Mouse (Mus musculus): ENCODE data around the gene Emg1. TPM values are rescaled to one million over a fixed set of nuclear protein-coding genes. Genes with fewer than 3 reads are reported as not detected.

Gene Emg1
- 10 to 100 TPM; 71.1 to 73.2 TPM for total RNA-seq (2023)

DNA sequence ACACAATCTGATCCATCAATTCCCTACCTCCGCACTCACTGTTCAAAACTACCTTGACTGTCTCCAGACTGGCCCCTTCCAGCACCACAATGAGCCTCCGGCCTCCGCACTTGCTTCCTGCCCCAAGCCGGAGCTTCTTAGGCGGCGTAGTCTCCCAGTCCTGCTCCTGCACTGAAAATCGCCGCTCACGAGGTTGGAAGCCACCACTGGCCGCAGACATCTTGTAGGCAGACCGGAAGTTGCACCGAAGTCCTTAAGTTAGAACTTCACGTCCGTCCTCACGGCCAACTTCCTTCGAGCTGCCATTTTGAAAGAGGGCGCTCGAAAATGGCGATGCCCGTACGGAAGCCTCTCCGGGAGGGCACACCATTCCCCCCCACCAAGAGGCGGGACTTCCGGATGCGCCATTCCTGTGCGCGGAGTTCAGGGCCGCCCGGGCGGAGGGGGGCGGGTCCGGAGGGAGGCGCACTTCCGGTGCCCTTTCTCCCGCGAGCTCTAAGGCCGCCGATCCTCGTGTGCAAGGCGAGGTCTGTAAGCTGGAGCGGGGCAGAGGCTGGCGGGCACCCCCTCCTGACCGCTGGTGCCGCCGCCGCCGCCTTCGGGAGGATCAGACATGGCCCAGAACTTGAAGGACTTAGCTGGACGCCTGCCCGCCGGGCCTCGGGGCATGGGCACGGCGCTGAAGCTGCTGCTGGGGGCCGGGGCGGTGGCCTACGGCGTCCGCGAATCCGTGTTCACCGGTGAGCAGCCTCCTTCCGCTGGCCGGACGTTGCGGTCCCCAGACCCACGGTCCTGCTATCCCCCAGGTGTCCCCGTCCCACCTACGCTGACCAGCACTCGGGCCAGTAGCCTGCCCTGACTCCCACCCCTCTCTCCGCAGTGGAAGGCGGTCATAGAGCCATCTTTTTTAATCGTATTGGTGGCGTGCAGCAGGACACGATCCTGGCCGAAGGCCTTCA is at the start of gene Emg1, which contains the start of gene Phb2:
TSS of gene Emg1 (minus strand) at position 355 of the 959 bp plus-strand sequence.
TSS of gene Phb2 (plus strand) at position 513 of the 959 bp plus-strand sequence.

DNA sequence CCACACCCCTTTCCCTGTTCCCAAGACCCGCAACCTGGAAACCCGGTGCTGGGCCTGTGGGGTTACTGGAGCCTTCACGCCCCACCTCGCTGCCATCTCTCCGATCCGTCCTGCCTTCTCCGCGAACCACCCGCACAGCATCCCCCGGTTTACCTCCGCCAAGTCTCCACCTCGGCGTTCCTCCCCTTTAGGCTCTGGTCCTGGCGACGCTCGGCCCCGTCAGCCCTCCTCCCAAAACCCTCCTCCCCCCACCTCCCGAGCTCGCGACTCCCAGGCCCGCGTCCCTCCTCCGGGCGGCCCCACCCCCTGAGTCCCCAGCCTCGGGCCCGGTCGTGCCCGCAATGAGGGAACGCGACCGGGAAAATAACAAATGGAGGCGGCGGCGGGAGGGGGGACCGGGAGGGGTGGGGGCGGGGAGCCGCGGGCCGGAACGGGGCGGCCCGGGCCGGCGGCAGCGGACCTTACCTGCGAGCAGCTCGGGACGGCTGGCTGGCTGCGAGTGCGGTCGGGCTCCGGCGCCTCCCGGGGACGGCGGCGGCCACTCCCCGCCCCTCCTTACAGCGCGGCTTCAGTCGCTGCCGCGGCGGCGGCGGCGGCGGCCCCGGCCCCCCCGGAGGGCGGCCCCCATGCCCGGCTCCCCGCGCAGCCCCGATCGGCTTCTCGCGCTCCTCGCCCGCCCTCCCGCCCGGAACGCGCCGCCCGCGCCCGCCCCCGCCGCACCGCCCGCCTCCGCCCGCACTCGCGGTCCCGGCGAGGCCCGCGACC is 44.0 kb upstream of the Emg1 start, which contains the start of the genes Gm45234 and Atn1:
TSS of gene Gm45234 (minus strand) at position 191 of the 765 bp plus-strand sequence.
TSS of gene Atn1 (minus strand) at position 694 of the 765 bp plus-strand sequence.

DNA sequence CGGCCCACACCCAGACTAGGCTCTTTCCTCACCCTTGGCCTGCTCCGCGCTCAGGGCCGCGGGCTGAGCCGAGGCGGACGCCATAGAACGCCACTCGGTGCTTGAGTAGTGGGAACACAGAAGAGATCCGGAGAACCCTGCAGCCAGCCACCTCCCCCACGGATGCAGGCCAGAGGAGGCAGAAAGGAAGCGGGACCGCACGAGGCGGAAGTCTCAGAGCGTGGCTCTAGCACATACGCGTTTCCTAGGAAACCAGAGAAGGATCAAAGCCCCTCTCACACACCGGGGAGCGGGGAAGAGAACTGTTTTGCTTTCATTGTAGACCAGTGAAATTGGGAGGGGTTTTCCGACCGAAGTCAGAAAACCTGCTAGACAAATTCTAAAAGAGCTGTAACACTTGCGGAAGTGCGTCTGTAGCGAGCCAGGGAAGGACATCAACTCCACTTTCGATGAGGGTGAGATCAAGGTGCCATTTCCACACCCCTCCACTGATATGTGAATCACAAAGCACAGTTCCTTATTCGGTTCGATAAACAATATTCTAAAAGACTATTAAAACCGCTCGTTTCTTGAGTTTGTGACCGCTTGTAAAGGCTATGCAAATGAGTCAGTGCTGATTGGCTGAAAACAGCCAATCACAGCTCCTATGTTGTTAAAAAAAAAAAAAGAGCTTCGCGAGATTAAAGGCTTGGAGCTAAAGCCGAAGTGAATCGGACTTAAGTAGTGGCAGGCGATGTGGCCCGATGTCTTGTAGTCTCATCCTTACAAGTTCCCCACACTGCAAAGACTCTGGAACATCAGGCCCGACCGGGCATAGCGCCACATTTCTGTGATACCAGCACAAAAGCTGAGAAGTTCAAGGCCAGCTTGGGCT is 29.1 kb upstream of the Emg1 start, which contains the start of gene Grcc10:
TSS of gene Grcc10 (minus strand) at position 487 of the 874 bp plus-strand sequence.

DNA sequence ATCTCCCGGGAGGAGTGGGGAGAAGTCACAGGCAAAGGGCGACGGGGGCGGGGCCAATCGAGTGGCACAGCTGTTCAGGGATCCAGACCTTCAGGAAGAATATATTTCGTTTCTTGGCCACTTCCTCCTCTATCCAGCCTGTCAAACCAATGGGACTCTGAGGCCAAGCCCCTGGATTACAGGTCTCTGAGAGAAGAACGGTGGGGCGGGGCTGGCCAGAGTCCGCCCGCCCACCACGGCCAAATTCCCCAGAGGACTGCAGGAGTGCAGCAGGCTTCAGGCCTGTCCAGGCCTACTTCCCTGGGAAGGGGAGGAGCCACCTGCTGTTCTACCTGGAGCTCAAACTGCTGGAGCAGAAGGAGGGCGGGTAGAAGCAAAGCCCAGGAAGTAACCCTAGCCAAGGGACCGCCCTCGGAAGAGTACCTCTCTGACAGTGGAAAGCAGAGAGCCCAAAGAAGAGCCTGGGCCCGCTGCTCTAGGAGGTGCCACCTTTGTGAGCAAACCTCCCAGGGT is 26.6 kb upstream of the Emg1 start, which contains the start of gene Ptpn6:
TSS of gene Ptpn6 (minus strand) at position 204 of the 513 bp plus-strand sequence.

DNA sequence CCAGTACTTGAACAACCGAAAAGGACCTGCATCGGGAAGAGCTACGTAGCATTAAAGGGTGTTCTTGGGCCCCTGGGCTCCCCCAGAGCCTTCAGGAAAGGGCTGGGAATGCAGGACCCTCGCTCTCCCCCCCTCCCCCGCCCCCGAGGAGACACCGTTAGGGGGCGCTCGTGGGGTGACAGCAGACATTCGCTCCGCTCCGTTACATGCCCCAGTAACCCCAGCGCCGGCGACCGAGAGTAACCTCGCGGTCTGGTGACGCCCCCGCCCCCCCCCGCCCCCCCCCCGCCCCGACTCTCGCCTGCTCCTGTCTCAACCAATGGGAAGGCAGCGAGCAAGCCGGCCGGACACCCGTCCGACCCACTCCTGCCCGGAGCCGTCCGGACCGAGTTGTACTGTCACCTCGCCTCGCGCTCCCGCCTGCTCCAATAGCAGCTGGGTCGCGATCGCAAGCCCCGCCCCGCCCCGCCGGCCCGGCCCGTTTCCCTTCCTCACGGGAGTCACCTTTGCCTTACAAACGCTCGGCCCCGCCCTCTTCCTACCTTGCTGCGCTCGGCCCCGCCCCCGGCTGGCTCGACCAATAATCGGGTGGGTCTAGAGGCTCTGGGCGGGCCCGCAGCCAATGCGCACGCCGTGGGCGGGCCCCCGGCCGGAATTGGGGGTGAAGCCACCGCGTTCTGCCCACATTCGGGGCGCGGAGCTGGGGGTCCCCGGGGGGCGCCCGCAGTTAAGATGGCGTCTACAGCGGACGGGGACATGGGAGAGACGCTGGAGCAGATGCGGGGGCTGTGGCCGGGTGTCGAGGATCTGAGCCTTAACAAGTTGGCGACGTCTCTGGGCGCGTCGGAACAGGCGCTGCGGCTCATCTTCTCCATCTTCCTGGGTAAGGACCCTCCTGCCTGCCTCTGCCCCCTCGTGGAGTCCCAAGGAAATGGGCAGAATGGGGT is 49.2 kb downstream of the Emg1 start, which contains the start of gene Lpcat3:
TSS of gene Lpcat3 (plus strand) at position 551 of the 947 bp plus-strand sequence.

Other genes with a start within 250 kb of the Emg1 start
- 1 to 10 TPM in 1 of 2 experiments, under 1 TPM in 1; 0.79 to 1.1 TPM for gene Clstn3, start 247.4 kb downstream of the Emg1 start, total RNA-seq (2023)
- gene C1rl, start 219.1 kb downstream of the Emg1 start, total RNA-seq (2023) = 1 to 10 TPM; 7.1 to 9.7 TPM
- 1 to 10 TPM; 5.0 to 6.0 TPM for gene C1ra, start 199.8 kb downstream of the Emg1 start, total RNA-seq (2023)
- 1 to 10 TPM; 1.1 to 1.4 TPM for gene C1s1, start 169.8 kb downstream of the Emg1 start, total RNA-seq (2023)
- 1 to 10 TPM in 1 of 2 experiments, under 1 TPM in 1; 0.84 to 1.1 TPM for gene C1rb, start 141.9 kb downstream of the Emg1 start, total RNA-seq (2023)
- not detected for gene C1s2, start 76.1 kb downstream of the Emg1 start, total RNA-seq (2023)
- 10 to 100 TPM; 40.9 to 54.4 TPM for gene Lpcat3, start 49.2 kb downstream of the Emg1 start, total RNA-seq (2023)
- 100 to 1,000 TPM; 147 to 165 TPM for gene Phb2, start 158 bp upstream of the Emg1 start, total RNA-seq (2023)
- gene Ptpn6, start 26.5 kb upstream of the Emg1 start, total RNA-seq (2023) = 100 to 1,000 TPM; 496 to 510 TPM
- 100 to 1,000 TPM; 177 to 186 TPM for gene Grcc10, start 29.2 kb upstream of the Emg1 start, total RNA-seq (2023)
- gene Gm45234, start 43.8 kb upstream of the Emg1 start, total RNA-seq (2023) = not detected
- 10 to 100 TPM; 23.7 to 25.1 TPM for gene Atn1, start 44.3 kb upstream of the Emg1 start, total RNA-seq (2023)
- gene Eno2, start 57.5 kb upstream of the Emg1 start, total RNA-seq (2023) = 1 to 10 TPM; 1.9 to 2.6 TPM
- gene Lrrc23, start 67.5 kb upstream of the Emg1 start, total RNA-seq (2023) = not detected
- gene Spsb2, start 96.5 kb upstream of the Emg1 start, total RNA-seq (2023) = 10 to 100 TPM; 20.4 to 20.7 TPM
- gene Tpi1, start 102.1 kb upstream of the Emg1 start, total RNA-seq (2023) = 100 to 1,000 TPM; 110 to 111 TPM
- 10 to 100 TPM; 58.5 to 64.1 TPM for gene Usp5, start 117.3 kb upstream of the Emg1 start, total RNA-seq (2023)
- gene Cdca3, start 117.4 kb upstream of the Emg1 start, total RNA-seq (2023) = 1 to 10 TPM; 1.2 to 3.8 TPM
- not detected for gene Gnb3, start 128.1 kb upstream of the Emg1 start, total RNA-seq (2023)
- gene P3h3, start 145.6 kb upstream of the Emg1 start, total RNA-seq (2023) = 1 to 10 TPM; 2.0 to 4.1 TPM
- 1 to 10 TPM; 1.8 to 2.3 TPM for gene Gpr162, start 151.8 kb upstream of the Emg1 start, total RNA-seq (2023)
- 10 to 100 TPM; 15.6 to 17.2 TPM for gene Cd4, start 176.0 kb upstream of the Emg1 start, total RNA-seq (2023)
- 1 to 10 TPM; 5.9 to 8.7 TPM for gene Lag3, start 199.5 kb upstream of the Emg1 start, total RNA-seq (2023)
- 100 to 1,000 TPM; 216 to 239 TPM for gene Ptms, start 207.9 kb upstream of the Emg1 start, total RNA-seq (2023)
- 100 to 1,000 TPM; 124 to 137 TPM for gene Mlf2, start 219.2 kb upstream of the Emg1 start, total RNA-seq (2023)

Data from monocyte, adult 59 days (primary cell).